Mouse (Mus musculus): ENCODE measurements at regions not wholly inside any gene's neighbourhood (a gene's known extent, or its start where the extent isn't known, plus 50 kb on each side); places are given as distances from the start of the nearest gene placed in this dataset.

DNA sequence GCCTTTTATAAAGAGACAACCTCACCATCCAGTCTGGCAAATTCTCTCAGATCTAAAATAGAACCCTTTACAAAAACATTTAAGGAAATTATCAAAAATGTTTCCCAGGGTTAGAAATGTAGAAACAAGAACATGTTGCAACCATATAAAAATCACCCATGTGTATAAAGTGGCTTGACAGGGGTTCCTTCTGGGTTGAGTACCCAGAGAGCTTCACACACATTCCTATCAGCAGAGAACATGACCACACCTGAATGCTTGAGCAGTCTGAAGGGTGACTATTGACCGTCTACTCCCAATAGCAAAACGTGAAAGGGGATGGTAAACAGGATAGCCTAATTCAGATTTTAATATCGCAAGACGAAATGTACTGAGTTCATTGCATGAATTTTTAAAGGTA, 57.8 kb upstream of the Zfand5 start:
- no peak for DNase-seq (ENCODE audit: low read depth, low spot score)

DNA sequence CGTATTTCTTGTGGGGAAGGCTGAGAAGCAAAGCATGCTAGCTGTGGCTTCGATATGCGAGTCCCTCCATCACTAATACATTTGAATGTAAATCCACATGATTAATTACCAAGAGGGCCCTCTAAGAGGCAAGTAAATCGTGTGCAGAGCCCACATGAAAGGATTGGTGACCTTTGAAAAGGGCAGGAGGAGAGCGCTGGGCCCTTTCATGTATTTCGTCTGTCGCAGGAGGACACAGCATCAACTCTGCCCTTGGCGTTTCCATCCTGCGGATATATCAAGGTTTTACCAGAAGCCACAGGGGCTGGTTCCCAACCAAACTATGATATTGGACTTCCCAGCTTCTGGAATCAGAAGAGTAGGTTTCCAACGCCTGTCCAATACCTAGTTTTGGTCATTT, 78.6 kb upstream of the Zfand5 start:
- no peak for DNase-seq (ENCODE audit: low read depth, low spot score)

DNA sequence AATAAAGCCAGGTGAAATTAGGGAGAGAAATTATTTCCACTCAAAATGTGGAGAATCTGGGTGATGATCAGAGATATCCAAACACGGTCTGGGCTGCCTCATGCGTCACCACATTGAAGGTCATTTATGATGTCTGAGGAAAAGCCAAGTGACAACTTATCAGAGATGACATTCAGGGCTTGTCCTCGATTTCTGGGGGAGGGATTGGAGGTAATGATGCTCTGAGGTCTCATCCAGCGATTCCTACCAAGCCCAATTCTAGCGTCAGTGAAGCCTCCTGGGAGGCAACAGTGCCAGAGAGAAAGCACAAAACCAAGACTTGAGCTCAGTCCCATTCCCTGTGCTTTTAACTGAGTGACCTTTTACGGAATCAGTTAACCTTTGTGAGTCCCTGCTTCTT, 79.5 kb upstream of the Zfand5 start:
- DNase-seq (ENCODE audit: low read depth, low spot score), result no peak

DNA sequence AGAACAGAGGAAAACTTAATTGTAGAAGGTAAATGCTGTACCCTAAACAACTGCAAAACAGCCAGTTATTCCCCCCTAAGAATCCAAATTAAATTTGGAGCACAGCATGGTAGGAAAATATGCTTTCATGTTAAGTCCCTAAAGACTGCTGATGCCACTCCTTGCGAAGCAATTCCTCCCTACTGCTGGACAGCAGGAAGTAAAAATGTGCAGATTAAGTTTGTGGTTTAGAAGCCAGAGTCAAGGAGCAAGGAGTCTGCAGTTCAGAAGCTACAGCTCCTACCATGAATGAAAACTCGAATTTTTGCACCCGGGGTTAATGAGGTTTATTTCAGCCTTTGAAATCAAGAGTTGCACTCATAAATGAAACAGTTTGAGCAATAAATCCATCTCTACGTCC, 82.9 kb upstream of the Zfand5 start:
- no peak for DNase-seq (ENCODE audit: low read depth, low spot score)

DNA sequence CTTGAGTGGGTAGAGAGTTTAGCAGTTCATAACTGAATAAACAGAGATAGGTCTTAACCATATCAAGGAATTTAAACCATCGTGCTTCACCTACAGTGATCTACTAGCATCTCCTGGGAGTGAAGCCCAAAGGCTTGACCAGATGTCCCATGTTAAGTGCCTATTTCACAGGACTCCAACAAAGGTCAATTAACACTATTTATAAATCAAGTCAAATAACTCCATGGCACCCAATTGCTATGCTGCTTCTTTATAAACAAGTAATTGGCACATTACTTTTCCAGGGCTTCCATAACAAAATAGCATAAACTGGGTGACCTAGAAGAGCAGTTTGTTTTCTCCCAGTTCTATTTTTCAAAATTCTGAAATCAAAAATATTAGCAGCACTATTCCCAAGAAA, 85.4 kb upstream of the Zfand5 start:
- no peak for DNase-seq (ENCODE audit: low read depth, low spot score)

DNA sequence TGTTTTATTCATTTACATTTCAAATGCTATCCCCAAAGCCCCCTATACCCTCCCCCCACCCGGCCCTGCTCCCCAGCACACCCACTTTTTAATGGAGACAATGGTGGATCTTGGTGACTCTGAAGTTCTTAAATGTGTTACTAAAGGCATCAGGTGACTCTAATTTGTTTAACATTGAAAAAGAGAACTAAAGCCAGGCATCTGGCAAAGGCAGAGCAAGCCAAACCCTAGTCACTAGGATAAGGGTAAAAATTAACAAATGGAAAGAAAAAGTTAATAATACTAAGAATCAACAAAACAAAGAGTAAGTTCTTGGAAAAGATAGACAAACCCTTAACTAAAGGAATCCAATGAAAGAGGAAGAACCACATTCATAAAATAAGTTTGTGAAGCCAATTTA, 86.1 kb upstream of the Zfand5 start:
- no peak for DNase-seq (ENCODE audit: low read depth, low spot score)

DNA sequence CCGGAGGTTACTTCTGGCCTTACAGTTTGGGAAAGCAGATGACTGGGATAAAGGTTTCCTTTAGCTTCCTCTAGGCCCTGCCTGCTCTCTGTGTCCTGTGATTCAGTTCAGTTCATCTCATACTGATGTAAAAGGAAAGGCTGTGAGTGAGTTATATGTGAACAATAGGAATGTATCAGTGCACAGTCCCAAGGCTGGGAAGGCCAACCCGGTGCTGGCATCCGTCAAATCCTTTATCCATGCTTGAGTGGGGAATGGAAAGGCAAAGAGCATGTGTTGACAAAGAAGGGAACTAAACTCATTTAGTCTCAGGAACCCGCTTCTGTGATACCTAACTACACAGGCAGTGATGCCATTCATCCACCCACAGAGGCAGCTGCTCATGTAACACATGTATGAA, 89.0 kb upstream of the Zfand5 start:
- no peak for DNase-seq (ENCODE audit: low read depth, low spot score)

DNA sequence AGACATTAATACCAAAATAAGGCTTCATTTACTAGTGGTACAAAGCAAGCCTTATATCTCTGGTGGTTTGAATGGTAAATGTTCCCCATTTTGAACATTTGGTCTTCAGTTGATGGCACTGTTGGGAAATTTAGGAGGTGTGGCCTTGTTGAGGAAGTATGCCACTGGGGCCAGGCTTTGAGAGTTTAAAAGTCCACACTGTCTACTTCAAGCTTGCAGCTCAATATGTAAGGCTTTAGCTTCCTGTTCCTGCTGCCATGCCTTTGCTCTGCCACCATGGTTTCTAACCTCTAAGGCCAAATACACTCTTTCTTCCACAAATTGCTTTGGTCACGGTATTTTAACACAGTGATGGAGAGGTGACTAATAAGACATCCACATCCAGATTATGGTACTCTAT, 92.2 kb upstream of the Zfand5 start:
- peak; percentile 7 for DNase-seq (ENCODE audit: low read depth, low spot score)

DNA sequence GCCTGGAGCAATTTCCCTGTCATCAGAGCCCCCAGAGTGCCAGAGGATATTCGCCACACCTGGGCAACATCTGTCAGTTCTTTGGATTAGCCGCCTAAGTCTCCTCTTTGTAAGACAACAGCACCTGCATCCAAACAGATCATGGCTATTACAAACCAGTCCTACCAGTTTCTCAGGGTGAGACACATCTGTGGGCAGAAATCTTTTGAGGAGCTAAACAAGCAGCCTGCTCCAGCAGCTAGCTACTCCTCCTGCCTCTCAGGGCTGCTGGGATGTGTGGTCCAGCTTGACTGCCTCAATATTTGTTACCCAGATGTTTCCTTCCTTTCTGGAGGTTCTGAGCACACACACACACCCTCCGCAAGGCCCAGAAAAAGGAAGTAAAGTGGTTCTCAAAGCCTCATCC, 96.6 kb upstream of the Zfand5 start:
- peak; percentile 13 for DNase-seq (ENCODE audit: low read depth, low spot score)

DNA sequence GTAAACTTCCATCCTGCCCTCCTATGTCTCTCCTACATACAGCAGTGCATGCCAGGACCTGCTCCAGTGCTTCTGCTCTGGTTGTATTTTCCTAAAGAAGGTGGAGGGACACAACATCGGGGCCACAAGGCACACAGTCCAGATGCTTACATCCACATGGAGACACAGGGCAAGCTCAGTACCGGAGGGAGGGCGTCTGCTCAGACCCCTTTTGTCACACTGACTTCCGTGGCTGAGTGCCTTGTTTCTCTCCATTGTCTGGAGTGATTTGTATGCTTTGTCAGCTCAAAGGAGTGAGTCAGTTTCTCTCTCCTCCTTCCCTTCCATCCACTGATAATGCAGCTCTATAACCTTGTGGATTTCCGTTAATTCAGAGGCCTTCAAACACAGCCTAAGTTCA, 97.4 kb upstream of the Zfand5 start:
- no peak for DNase-seq (ENCODE audit: low read depth, low spot score)

DNA sequence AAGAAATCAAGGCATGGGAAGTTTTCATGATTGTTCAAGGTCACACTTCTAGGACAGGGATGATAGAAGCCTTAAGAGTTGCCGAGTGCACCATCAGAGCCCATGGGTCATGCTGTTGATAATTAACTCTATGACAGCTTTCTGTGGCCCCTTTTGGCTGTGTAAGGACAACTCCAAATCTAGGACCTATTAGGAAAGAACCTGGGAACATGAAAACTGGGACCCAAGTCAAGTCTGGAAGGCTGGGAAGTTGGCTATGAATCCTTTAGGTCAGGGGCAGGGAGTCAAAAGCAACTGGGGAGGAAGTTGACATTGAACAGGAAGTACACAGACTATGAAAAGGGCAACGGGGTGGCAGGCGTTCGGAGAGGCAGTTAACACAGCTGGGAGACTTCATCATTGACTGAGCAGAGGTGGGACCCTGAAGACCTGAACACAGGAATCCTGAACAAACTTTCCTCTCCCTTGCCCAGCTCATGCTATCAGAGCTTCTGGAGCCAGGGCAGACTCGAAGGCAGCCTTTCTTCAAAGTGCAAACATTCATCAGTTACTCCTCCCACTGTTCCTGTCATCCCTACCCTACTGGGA, 98.1 kb upstream of the Zfand5 start:
- DNase-seq (ENCODE audit: low read depth, low spot score), result no peak

DNA sequence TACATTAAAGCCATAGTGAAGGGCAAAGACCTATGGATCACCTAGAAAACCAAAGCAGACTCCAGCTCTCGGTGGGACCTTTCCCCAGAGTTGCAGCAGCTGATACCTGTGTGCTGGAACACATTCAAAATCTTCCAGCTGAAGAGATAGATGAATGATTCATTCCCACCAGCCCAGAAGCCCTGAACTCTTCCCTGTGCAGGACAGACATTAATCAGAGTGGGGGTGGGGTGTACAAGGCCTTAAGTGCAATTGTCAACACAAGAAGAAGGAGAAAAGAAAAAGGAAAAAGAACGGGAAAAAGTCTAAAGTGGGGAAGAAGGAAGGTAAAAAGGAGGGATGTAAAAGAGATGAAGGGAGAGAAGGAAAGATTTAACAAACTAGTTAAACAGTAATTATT, 100.9 kb upstream of the Zfand5 start:
- no peak for DNase-seq (ENCODE audit: low read depth, low spot score)

DNA sequence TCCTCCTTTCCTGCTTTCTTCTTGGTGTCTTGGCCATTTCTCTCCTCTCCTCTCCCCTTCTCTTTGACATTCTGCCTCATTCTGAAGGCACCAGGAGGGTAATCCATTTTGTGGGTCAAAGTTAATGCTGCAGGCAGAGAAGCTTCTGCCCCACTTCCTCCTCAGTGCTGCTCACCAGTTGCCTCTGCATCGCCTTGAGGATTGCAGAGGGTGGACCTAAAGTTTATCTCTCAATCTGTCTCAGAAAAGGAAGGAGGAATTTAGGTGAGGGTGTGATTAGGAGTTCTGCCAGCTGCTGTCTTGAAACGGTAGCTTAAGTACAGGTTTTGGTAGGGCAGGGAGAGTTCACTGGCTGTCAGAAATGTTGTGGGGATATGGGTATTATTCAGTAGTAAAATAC, 101.3 kb upstream of the Zfand5 start:
- no peak for DNase-seq (ENCODE audit: low read depth, low spot score)

DNA sequence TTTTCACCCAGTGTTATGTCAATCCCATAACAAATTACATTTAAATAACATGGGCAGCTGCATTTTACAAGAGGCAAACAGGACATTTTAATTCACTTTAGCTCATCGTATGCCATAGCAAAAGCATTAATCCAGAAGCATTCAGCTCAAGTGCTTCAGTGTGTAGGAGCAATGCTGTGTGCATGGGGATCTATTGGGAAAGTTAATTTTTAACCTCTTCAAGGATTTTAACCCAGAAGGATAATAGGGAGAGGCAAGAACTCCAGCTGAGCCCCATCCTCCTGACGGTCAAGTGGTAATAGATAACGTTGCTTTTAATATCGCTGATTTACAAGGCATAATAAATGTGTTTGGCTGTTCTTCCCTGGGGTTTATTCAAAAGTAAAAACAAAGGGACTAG, 105.1 kb upstream of the Zfand5 start:
- DNase-seq (ENCODE audit: low read depth, low spot score), result no peak

DNA sequence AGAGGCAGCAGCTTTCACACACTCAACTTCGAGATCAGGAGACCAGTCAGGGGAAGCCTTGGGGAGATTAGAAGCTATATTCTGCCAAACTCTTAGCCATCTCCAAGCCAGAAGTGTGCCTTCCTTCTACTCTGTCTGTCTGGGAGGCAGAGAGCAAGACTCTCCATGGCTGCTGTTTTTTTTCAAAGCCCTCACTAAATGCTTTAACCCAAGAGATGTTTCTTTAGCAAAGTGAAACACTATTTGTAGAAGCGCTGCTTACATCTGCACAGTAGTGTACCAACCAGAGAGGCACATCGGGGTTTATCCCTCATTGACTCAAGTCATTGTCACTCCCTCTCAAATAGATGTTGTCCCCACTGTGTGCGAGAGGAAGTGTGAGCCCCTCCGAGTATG, 105.6 kb upstream of the Zfand5 start:
- DNase-seq (ENCODE audit: low read depth, low spot score), result no peak

DNA sequence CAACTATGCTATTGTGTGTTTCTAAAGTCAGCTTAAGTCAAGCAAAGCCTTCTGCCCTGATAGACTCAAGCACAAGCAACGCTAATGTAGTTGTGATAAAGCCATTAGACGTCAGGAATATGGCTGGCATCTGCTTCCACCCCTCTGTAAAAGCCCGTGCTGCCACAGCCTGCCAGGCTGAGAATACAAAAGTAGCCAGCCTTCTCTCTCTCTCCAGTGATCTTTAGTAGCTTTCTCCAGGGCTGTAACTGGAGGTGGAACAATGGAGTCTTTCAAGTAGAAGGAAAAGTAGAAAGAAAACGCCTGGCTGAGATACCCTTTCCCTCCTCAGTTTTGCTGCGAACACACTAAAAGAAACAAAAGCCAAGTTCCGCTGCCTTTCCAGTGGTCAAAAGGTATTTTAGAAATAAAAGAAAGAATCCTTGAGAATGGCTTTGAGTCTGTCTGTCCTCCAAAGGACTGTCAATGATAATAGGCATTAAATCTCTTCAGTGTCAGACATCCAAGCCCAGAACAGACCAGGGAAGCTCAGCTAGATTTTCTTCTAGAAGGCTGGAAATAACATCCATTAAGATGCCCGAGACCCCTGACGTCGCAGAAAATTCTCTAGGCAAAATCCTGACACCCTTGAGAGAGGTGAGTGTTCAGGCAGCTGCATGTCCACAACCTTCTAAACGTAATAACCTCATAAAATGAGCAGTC, 106.2 kb upstream of the Zfand5 start:
- no peak for DNase-seq (ENCODE audit: low read depth, low spot score)

DNA sequence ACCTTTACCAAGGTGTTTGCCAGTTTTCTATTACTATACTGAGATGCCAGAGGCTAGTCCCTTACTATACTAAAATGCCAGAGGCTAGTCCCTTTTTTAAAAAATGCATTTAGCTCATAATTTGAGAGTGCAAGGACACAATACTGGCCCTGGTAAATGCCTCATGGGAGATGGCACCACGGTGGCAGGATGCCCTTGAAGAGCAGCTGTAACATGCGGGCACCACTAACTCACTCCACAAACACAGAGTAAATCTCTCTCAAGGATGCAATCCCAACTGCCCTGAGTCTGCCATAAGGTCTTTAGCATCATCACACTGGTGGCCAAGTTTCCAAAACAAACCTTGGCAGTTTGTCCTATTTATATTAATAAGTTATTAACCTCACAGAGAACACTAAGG, 108.1 kb upstream of the Zfand5 start:
- no peak for DNase-seq (ENCODE audit: low read depth, low spot score)

DNA sequence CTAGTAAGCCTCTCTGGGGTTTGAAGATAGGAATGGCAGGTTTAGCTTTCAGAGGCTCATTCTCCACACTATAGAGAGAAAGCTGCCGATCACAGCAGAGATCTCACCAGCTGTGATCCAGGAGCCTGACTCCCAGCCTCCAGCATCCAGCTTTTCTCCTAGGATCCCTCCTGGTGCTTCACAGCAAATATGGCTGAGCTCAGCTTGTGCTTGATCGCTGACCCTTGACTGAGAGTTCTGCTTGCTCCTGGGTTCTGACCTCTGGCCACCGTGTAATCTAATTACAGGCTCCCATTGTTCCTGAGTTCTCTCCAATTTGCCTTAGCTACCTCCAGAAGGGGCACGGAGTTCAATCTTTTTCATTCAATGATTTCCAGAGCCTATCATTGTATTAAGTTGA, 111.1 kb upstream of the Zfand5 start:
- DNase-seq (ENCODE audit: low read depth, low spot score), result no peak

DNA sequence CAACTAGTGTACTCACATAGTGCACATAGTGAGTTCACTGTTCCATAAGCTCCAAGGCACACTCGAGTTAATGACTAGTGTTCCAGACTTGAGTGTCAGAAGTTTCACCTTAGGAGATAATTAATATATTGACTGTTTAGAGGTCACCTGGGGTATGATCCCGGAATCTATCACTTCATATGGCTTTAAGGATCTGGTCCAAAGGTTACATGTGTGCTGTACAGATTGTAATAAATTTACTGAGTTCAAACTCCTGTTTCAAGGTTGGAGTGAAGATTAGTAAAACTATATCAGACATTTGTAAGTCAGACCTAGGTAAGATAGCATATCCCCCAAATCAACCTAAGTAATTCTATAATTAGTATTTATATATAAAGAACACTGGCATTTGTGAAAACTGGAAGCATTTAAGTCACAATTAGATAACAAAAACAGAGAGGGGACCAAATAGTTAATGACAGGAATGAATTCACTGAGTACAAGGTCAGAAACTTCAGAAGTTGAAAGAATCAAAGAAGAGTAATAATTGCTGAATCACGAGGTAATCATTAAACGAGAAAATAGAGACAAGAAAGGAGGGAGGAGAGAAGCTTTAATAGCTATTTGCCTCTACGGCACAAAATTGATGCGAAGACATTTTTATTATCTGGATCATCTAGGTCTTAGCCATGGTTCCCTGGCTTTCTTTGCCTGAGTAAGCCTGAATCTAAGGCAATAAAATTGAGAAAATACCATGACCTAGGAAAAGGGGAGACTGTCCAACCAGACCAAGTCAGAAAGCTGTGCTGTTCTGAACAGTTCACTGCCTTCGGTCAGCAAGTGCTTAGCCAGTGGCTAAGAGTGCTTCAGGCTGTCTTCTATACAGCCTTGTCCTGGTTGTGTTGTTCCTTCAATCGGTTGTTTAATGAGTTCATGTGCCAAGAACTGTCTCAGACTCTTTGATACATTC, 112.6 kb upstream of the Zfand5 start:
- no peak for DNase-seq (ENCODE audit: low read depth, low spot score)

DNA sequence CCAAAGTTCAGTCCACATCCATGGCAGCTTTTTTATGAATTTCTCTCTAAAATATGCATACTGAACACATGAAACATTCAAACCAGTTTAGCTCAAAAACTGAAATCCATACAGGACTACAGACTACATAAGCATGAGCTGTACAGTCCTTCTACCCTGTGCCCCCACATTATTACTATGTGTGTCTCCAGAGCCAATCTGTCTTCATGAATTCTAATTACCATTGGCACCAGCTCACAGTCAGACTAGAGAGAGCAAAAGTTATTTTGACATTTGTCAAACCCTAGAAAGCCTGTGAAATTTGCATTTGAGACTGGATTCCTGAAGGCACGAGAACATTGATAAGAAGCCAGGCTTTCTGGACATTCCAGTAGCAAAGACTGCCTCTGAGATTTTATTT, 117.9 kb upstream of the Zfand5 start:
- no peak for DNase-seq (ENCODE audit: low read depth, low spot score)

DNA sequence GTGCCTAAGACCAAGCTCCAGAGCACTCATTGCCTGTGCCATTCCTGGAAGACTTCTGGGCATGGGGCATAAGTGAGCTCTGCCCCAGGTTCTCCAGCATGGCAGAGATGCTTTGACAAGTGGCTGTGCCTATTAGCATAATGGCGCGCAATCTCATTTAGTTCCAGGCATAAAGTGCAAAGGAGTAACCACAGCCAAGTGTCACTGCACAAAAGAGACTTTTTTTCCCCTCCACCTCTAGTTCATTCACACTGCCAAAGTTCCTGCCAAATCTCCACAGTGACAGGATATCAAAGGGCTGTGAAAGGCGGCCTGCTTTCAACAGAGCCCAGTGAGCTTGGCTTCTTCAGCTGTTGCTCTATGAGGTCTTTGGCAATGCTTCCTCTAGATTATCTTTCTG, 120.1 kb upstream of the Zfand5 start:
- DNase-seq (ENCODE audit: low read depth, low spot score), result no peak

DNA sequence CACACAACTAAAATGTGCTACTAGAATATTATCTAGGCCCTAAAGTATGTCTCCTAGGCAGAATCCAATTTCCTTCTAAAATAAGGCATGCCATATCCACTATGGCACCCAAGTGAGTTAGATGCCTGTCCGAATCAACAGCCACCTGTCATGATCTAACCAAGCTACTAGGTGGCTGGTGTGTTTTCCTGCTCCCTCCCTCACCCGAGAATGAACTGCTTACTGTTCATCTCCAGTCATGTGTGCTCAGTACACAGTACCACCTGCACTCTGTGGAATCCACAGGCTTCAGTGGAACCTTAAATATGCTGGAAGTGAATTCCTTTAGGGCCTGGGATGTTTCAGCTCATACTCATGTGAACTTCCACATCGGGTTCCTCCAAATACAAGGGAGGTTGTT, 121.2 kb upstream of the Zfand5 start:
- no peak for DNase-seq (ENCODE audit: low read depth, low spot score)

DNA sequence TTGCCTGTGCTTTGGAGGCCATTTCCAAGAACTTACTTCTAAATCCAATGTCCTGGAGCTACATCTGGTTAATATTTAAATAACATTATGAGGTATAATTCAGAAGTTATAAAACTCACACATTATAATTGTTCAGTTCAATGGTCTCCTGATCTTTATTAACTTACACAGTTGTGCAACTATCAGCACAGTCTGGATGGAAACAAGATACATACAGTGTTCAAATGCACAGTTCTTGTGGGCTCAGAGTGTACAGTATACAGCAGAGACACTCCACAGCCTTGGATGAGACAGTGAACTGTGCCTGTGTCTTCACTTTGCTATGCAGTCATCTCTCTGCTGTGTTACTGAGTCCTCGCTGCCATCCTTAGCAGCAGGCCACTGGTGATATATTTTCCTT, 121.8 kb upstream of the Zfand5 start:
- DNase-seq (ENCODE audit: low read depth, low spot score), result no peak
